9 mouse cellular contexts compared by ENCODE assay signal in the genomic region with DNA sequence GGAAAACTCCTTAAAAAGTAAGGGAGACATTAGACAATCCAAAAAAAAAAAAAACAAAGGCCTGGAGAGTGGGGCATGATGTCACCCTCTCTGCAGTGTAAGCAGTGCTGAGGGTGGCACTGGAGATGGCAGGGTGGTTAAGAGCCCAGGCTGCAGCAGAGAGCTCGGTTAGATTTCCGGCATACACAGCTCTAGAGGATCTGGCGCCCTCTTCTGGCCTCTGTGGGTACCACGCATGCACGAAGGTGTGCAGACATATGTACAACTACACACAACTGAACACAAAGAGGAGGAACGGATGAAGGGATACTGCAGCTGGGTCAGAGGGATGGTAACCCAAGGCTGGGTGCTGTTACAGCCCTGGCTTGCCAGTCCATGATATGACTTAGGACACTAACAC. TPM values are rescaled to one million over a fixed set of nuclear protein-coding genes. Genes with fewer than 3 reads are reported as not detected.
DNase-seq lines count a peak whose midpoint lies in the region; ATAC-seq and TF ChIP-seq lines count a peak whose summit lies in the region.
"Had no signal": no experiment of that assay in that cellular context is flagged by ENCODE, and none has a peak within 500 bp of the region (broad histone marks: within the 10 kb centered on the region; RNA-seq: fewer than 3 reads in every experiment).

No protein-coding gene starts in this region.

- TF ChIP-seq CTCF in forebrain, postnatal 0 days (IDR thresholded peaks at IDR 0.05; ENCODE audit: low read depth): peak; percentile 66
- peak; percentile 49 for TF ChIP-seq CTCF in cortical plate, adult 2 months (IDR thresholded peaks at IDR 0.05; ENCODE audit: extremely low read depth, insufficient read depth, low read length)

- peak; percentile 20 for DNase-seq in forebrain, postnatal 0 days
- peak; percentile 36 to 37 for DNase-seq in right cerebral cortex, adult 2 months (ENCODE audit: low spot score in 2 of 2)
- no peak for DNase-seq in right cerebral cortex, postnatal 25 days
- peak; percentile 16 for DNase-seq in layer of hippocampus, adult 9-10 months (ENCODE audit: low spot score)
- DNase-seq in thymus, postnatal 10 days (ENCODE audit: low spot score in 2 of 2): peak; percentile 18 to 74

- no peak overlapping the region for H3K9ac ChIP-seq in forebrain, postnatal 0 days
- H3K9ac ChIP-seq in forebrain, embryonic 13.5 days: no peak overlapping the region

- ATAC-seq in forebrain, postnatal 0 days: peak; percentile 42; the same call in 1 of the 2 replicates
- no peak for ATAC-seq in forebrain, embryonic 13.5 days
- ATAC-seq in megakaryocyte progenitor cell, adult 5-6 weeks (replicated peaks; ENCODE audit: poor library complexity): peak; percentile 82

- no peak overlapping the region for H3K4me2 ChIP-seq in forebrain, postnatal 0 days (ENCODE audit: low read depth)
- H3K4me2 ChIP-seq in forebrain, embryonic 13.5 days: no peak overlapping the region

- no peaks in the 10 kb centered on the region for H3K27me3 ChIP-seq in forebrain, postnatal 0 days (ENCODE audit: insufficient read depth, low read length)
- H3K27me3 ChIP-seq in forebrain, embryonic 13.5 days: no peaks in the 10 kb centered on the region

- no peak for TF ChIP-seq POLR2A in cortical plate, adult 2 months (IDR thresholded peaks at IDR 0.05; ENCODE audit: extremely low read depth, insufficient read depth, low read length)

- no peaks in the 10 kb centered on the region for H3K9me3 ChIP-seq in forebrain, postnatal 0 days (ENCODE audit: low read length)
- no peaks in the 10 kb centered on the region for H3K9me3 ChIP-seq in forebrain, embryonic 13.5 days (replicated peaks)

- no peak overlapping the region for H3K4me3 ChIP-seq in forebrain, postnatal 0 days (ENCODE audit: low read depth, low read length)
- no peak overlapping the region for H3K4me3 ChIP-seq in forebrain, embryonic 13.5 days
- no peak overlapping the region for H3K4me3 ChIP-seq in cortical plate, adult 2 months (ENCODE audit: insufficient read depth, low read length)

- H3K27ac ChIP-seq in forebrain, postnatal 0 days (ENCODE audit: low read depth, low read length): no peak overlapping the region
- no peak overlapping the region for H3K27ac ChIP-seq in forebrain, embryonic 13.5 days
- no peak overlapping the region for H3K27ac ChIP-seq in cortical plate, adult 2 months (ENCODE audit: insufficient read depth, low read length)

- H3K36me3 ChIP-seq in forebrain, postnatal 0 days (ENCODE audit: insufficient read depth): peaks cover 8% of the 10 kb centered on the region; the same call in 1 of the 2 replicates
- H3K36me3 ChIP-seq in forebrain, embryonic 13.5 days (ENCODE audit: poor library complexity, severe bottlenecking): peaks cover 13% of the 10 kb centered on the region

- WGBS in forebrain, postnatal 0 days: 56% methylated on average over 6 of the region's 6 CpGs
- 53% methylated on average over 6 of the region's 6 CpGs for WGBS in forebrain, embryonic 13.5 days

- no peaks in the 10 kb centered on the region for H3K4me1 ChIP-seq in forebrain, postnatal 0 days (ENCODE audit: insufficient read depth)
- no peaks in the 10 kb centered on the region for H3K4me1 ChIP-seq in forebrain, embryonic 13.5 days
- H3K4me1 ChIP-seq in cortical plate, adult 2 months (ENCODE audit: control insufficient read depth, insufficient read depth, low read length): no peaks in the 10 kb centered on the region

RNA-seq across cellular contexts. Expression of a gene that starts 10.0 kb away (rescaled TPM):
- not detected in 2 replicates for total RNA-seq in forebrain, postnatal 0 days (2014; rRNA removed)
- not detected in 2 replicates for polyA plus RNA-seq in forebrain, postnatal 0 days (2015; fragmentation: Nextera tagmentation; extraction: Ambion mirVana)
- not detected in 2 replicates for polyA plus RNA-seq in forebrain, embryonic 13.5 days (2015; fragmentation: Nextera tagmentation; extraction: Ambion mirVana)
- polyA plus RNA-seq in cortical plate, adult 2 months (2012; rRNA removed): not detected in 2 replicates
- total RNA-seq in megakaryocyte progenitor cell, adult 5-6 weeks (2015): not detected in 2 replicates
- total RNA-seq in megakaryocyte progenitor cell, adult 5-6 weeks (2017): not detected in 2 replicates
- polyA plus RNA-seq: limb, embryonic 14.5 days had no signal

RNA-seq across cellular contexts. Expression of a gene that starts 37.5 kb away (rescaled TPM):
- 3.3 and 6.9 TPM in 2 replicates for total RNA-seq in forebrain, postnatal 0 days (2014; rRNA removed)
- polyA plus RNA-seq in forebrain, postnatal 0 days (2015; fragmentation: Nextera tagmentation; extraction: Ambion mirVana): 2.9 and 3.0 TPM in 2 replicates
- 3.5 and 4.0 TPM in 2 replicates for polyA plus RNA-seq in forebrain, embryonic 13.5 days (2015; fragmentation: Nextera tagmentation; extraction: Ambion mirVana)
- polyA plus RNA-seq in cortical plate, adult 2 months (2012; rRNA removed): 42.8 and 48.1 TPM in 2 replicates
- 8.7 and 12.5 TPM in 2 replicates for total RNA-seq in megakaryocyte progenitor cell, adult 5-6 weeks (2015)
- total RNA-seq in megakaryocyte progenitor cell, adult 5-6 weeks (2017): 10.4 and 11.6 TPM in 2 replicates

RNA-seq across cellular contexts. Expression of a gene that starts 50.8 kb away (rescaled TPM):
- 37.9 and 47.1 TPM in 2 replicates for total RNA-seq in forebrain, postnatal 0 days (2014; rRNA removed)
- polyA plus RNA-seq in forebrain, postnatal 0 days (2015; fragmentation: Nextera tagmentation; extraction: Ambion mirVana): 39.2 and 48.8 TPM in 2 replicates
- polyA plus RNA-seq in forebrain, embryonic 13.5 days (2015; fragmentation: Nextera tagmentation; extraction: Ambion mirVana): 77.3 and 80.1 TPM in 2 replicates
- polyA plus RNA-seq in cortical plate, adult 2 months (2012; rRNA removed): 52.2 and 54.8 TPM in 2 replicates
- 116 and 129 TPM in 2 replicates for total RNA-seq in megakaryocyte progenitor cell, adult 5-6 weeks (2015)
- 65.7 and 72.9 TPM in 2 replicates for total RNA-seq in megakaryocyte progenitor cell, adult 5-6 weeks (2017)
